Comparison of ENCODE assay signal across 12 mouse cellular contexts in the genomic region with DNA sequence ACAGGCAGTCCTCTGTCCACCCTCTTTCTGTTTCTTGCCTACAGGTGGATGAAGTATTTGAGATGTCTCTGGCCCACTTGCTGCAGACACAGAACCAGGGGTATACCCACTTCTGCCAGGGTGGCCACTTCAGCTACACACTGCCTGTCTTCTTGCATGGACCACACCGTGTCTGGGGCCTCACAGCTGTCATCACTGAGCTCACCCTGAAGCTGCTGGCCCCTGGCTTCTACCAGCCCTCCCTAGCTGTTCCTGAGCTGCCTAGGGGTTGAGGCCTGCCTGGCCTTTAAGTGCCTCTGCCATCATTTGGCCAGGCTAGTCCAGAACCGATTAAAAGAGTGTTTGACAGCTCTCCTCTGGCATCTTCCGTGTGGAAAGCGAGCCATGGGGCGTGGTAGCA. TPM values are rescaled to one million over a fixed set of nuclear protein-coding genes. Genes with fewer than 3 reads are reported as not detected.
DNase-seq lines count a peak whose midpoint lies in the region; ATAC-seq and TF ChIP-seq lines count a peak whose summit lies in the region.
"Had no signal": no experiment of that assay in that cellular context is flagged by ENCODE, and none has a peak within 500 bp of the region (broad histone marks: within the 10 kb centered on the region; RNA-seq: fewer than 3 reads in every experiment).

No protein-coding gene starts in this region.

- whole genome bisulfite sequencing in hindbrain, embryonic 12.5 days, result 87% methylated on average over 5 of the region's 5 CpGs
- WGBS in hindbrain, postnatal 0 days, result 88% methylated on average over 5 of the region's 5 CpGs
- 92% methylated on average over 5 of the region's 5 CpGs for WGBS in hindbrain, embryonic 14.5 days
- 94% methylated on average over 5 of the region's 5 CpGs for WGBS in midbrain, embryonic 16.5 days

- H3K9me3 ChIP-seq in hindbrain, embryonic 12.5 days (replicated peaks), result no peaks in the 10 kb centered on the region
- no peaks in the 10 kb centered on the region for H3K9me3 ChIP-seq in hindbrain, postnatal 0 days (ENCODE audit: low read length)
- no peaks in the 10 kb centered on the region for H3K9me3 ChIP-seq in hindbrain, embryonic 14.5 days (ENCODE audit: control insufficient read depth, low read length)
- no peaks in the 10 kb centered on the region for H3K9me3 ChIP-seq in midbrain, embryonic 16.5 days (replicated peaks; ENCODE audit: control insufficient read depth, low read length, poor library complexity, severe bottlenecking)

- no peak overlapping the region for H3K27ac ChIP-seq in hindbrain, embryonic 12.5 days
- no peak overlapping the region for H3K27ac ChIP-seq in hindbrain, postnatal 0 days
- no peak overlapping the region for H3K27ac ChIP-seq in hindbrain, embryonic 14.5 days
- H3K27ac ChIP-seq in midbrain, embryonic 16.5 days (ENCODE audit: low read length), result no peak overlapping the region

- peaks cover 15% of the 10 kb centered on the region for H3K36me3 ChIP-seq in hindbrain, embryonic 12.5 days
- peaks cover 10% of the 10 kb centered on the region; the same call in 1 of the 2 replicates for H3K36me3 ChIP-seq in hindbrain, postnatal 0 days (ENCODE audit: insufficient read depth, low read length)
- H3K36me3 ChIP-seq in hindbrain, embryonic 14.5 days (replicated peaks; ENCODE audit: control insufficient read depth, insufficient read depth), result peaks cover 15% of the 10 kb centered on the region
- H3K36me3 ChIP-seq in midbrain, embryonic 16.5 days (ENCODE audit: control insufficient read depth, insufficient read depth, low read length), result peaks cover 4% of the 10 kb centered on the region; the same call in 1 of the 2 replicates

- peak overlapping the region; percentile 87; the same call in 1 of the 2 replicates for H3K9ac ChIP-seq in hindbrain, embryonic 12.5 days
- no peak overlapping the region for H3K9ac ChIP-seq in hindbrain, postnatal 0 days (replicated peaks; ENCODE audit: low read length)
- peak overlapping the region; percentile 83 for H3K9ac ChIP-seq in hindbrain, embryonic 14.5 days
- peak overlapping the region; percentile 93; the same call in 1 of the 2 replicates for H3K9ac ChIP-seq in midbrain, embryonic 16.5 days (ENCODE audit: low read depth, low read length)

- no peak for TF ChIP-seq CTCF in hindbrain, postnatal 0 days (IDR thresholded peaks at IDR 0.05; ENCODE audit: low read depth)

- peaks cover 8% of the 10 kb centered on the region for H3K4me1 ChIP-seq in hindbrain, embryonic 12.5 days
- H3K4me1 ChIP-seq in hindbrain, postnatal 0 days (ENCODE audit: insufficient read depth, low read length), result peaks cover 12% of the 10 kb centered on the region; the same call in 1 of the 2 replicates
- H3K4me1 ChIP-seq in hindbrain, embryonic 14.5 days (replicated peaks; ENCODE audit: control insufficient read depth, insufficient read depth, low read length), result peaks cover 6% of the 10 kb centered on the region
- H3K4me1 ChIP-seq in midbrain, embryonic 16.5 days (ENCODE audit: control insufficient read depth, insufficient read depth, low read length), result peaks cover 16% of the 10 kb centered on the region

- no peak overlapping the region for H3K4me3 ChIP-seq in hindbrain, embryonic 12.5 days
- no peak overlapping the region for H3K4me3 ChIP-seq in hindbrain, postnatal 0 days (ENCODE audit: low read length)
- no peak overlapping the region for H3K4me3 ChIP-seq in hindbrain, embryonic 14.5 days (replicated peaks; ENCODE audit: low read length)
- no peak overlapping the region for H3K4me3 ChIP-seq in midbrain, embryonic 16.5 days (ENCODE audit: low read depth, low read length)

- no peak for DNase-seq in hindbrain, postnatal 0 days (ENCODE audit: low spot score)
- peak; percentile 24 for DNase-seq in adipocyte (ENCODE audit: low spot score)
- no peak for DNase-seq in hindbrain, embryonic 14.5 days (ENCODE audit: low spot score)
- DNase-seq in layer of hippocampus, adult 18-20 months (ENCODE audit: low spot score in 2 of 2), result no peak
- no peak for DNase-seq in kidney, postnatal 36 days
- DNase-seq: adrenal gland, adult 8-10 months; cerebellum, postnatal 36 days; kidney, postnatal 4 days had no signal

- H3K4me2 ChIP-seq in hindbrain, embryonic 12.5 days (replicated peaks), result peak overlapping the region; percentile 91; the same call in 1 of the 2 replicates
- H3K4me2 ChIP-seq in hindbrain, postnatal 0 days (ENCODE audit: low read depth, low read length), result no peak overlapping the region
- H3K4me2 ChIP-seq in hindbrain, embryonic 14.5 days (replicated peaks), result peak overlapping the region; percentile 72
- H3K4me2 ChIP-seq in midbrain, embryonic 16.5 days (ENCODE audit: low read length), result peak overlapping the region; percentile 91

- peaks cover 3% of the 10 kb centered on the region; the same call in 1 of the 2 replicates for H3K27me3 ChIP-seq in hindbrain, embryonic 12.5 days
- no peaks in the 10 kb centered on the region for H3K27me3 ChIP-seq in hindbrain, postnatal 0 days (ENCODE audit: insufficient read depth, low read length)
- no peaks in the 10 kb centered on the region for H3K27me3 ChIP-seq in hindbrain, embryonic 14.5 days (ENCODE audit: control insufficient read depth, insufficient read depth, low read length)
- H3K27me3 ChIP-seq in midbrain, embryonic 16.5 days (ENCODE audit: control insufficient read depth, insufficient read depth, low read depth, low read length), result no peaks in the 10 kb centered on the region

- no peak for ATAC-seq in hindbrain, embryonic 12.5 days (ENCODE audit: low FRiP score)
- ATAC-seq in hindbrain, postnatal 0 days, result no peak
- no peak for ATAC-seq in hindbrain, embryonic 14.5 days (ENCODE audit: low FRiP score)
- ATAC-seq in midbrain, embryonic 16.5 days, result no peak
- no peak for ATAC-seq in erythroid progenitor cell, adult 5-6 weeks (replicated peaks; ENCODE audit: low FRiP score, poor library complexity, severe bottlenecking)
- ATAC-seq: lung, postnatal 0 days had no signal

RNA-seq across cellular contexts. Expression of a gene that starts 1.3 kb away (rescaled TPM):
- polyA plus RNA-seq in hindbrain, embryonic 12.5 days (2016; fragmentation: Nextera tagmentation; extraction: Ambion mirVana), result 3.2 and 4.2 TPM in 2 replicates
- total RNA-seq in hindbrain, postnatal 0 days (2014; rRNA removed), result 2.5 and 3.5 TPM in 2 replicates
- 2.1 and 2.2 TPM in 2 replicates for polyA plus RNA-seq in hindbrain, postnatal 0 days (2015; fragmentation: Nextera tagmentation; extraction: Ambion mirVana)
- 2.7 and 3.4 TPM in 2 replicates for polyA plus RNA-seq in hindbrain, embryonic 14.5 days (2014; fragmentation: Nextera tagmentation; extraction: Ambion mirVana)
- polyA plus RNA-seq in midbrain, embryonic 16.5 days (2015; fragmentation: Nextera tagmentation; extraction: Ambion mirVana), result 6.4 and 6.6 TPM in 2 replicates
- total RNA-seq in layer of hippocampus, adult 18-20 months (2021), result 1 to 10 TPM in 1 of 2 experiments, under 1 TPM in 1; 0.97 to 1.3 TPM
- not detected in 2 replicates for total RNA-seq in erythroid progenitor cell, adult 5-6 weeks (2015; ENCODE audit: low replicate concordance)
- 0.90 TPM in 1 of 2 replicates, not detected in the other for total RNA-seq in erythroid progenitor cell, adult 5-6 weeks (2017; ENCODE audit: low replicate concordance)

RNA-seq across cellular contexts. Expression of a gene that starts 1.4 kb away (rescaled TPM):
- 4.4 and 5.8 TPM in 2 replicates for polyA plus RNA-seq in hindbrain, embryonic 12.5 days (2016; fragmentation: Nextera tagmentation; extraction: Ambion mirVana)
- 3.7 and 3.9 TPM in 2 replicates for total RNA-seq in hindbrain, postnatal 0 days (2014; rRNA removed)
- 3.5 and 3.7 TPM in 2 replicates for polyA plus RNA-seq in hindbrain, postnatal 0 days (2015; fragmentation: Nextera tagmentation; extraction: Ambion mirVana)
- polyA plus RNA-seq in hindbrain, embryonic 14.5 days (2014; fragmentation: Nextera tagmentation; extraction: Ambion mirVana), result 4.1 and 5.0 TPM in 2 replicates
- polyA plus RNA-seq in midbrain, embryonic 16.5 days (2015; fragmentation: Nextera tagmentation; extraction: Ambion mirVana), result 8.1 and 9.2 TPM in 2 replicates
- 1 to 10 TPM; 2.9 to 3.2 TPM for total RNA-seq in layer of hippocampus, adult 18-20 months (2021)
- total RNA-seq in erythroid progenitor cell, adult 5-6 weeks (2015; ENCODE audit: low replicate concordance), result 0.42 TPM in 1 of 2 replicates, not detected in the other
- total RNA-seq in erythroid progenitor cell, adult 5-6 weeks (2017; ENCODE audit: low replicate concordance), result 3.0 TPM in 1 of 2 replicates, not detected in the other

RNA-seq across cellular contexts. Expression of a gene that starts 1.4 kb away (rescaled TPM):
- polyA plus RNA-seq in hindbrain, embryonic 12.5 days (2016; fragmentation: Nextera tagmentation; extraction: Ambion mirVana), result 18.7 and 18.9 TPM in 2 replicates
- total RNA-seq in hindbrain, postnatal 0 days (2014; rRNA removed), result 23.5 and 29.1 TPM in 2 replicates
- polyA plus RNA-seq in hindbrain, postnatal 0 days (2015; fragmentation: Nextera tagmentation; extraction: Ambion mirVana), result 25.9 and 26.0 TPM in 2 replicates
- 23.5 TPM in 2 replicates for polyA plus RNA-seq in hindbrain, embryonic 14.5 days (2014; fragmentation: Nextera tagmentation; extraction: Ambion mirVana)
- 24.5 and 28.8 TPM in 2 replicates for polyA plus RNA-seq in midbrain, embryonic 16.5 days (2015; fragmentation: Nextera tagmentation; extraction: Ambion mirVana)
- 10 to 100 TPM in 1 of 2 experiments, 1 to 10 TPM in 1; 9.5 to 10.1 TPM for total RNA-seq in layer of hippocampus, adult 18-20 months (2021)
- total RNA-seq in erythroid progenitor cell, adult 5-6 weeks (2015; ENCODE audit: low replicate concordance), result not detected in 2 replicates
- total RNA-seq in erythroid progenitor cell, adult 5-6 weeks (2017; ENCODE audit: low replicate concordance), result 1.4 TPM in 1 of 2 replicates, not detected in the other

RNA-seq across cellular contexts. Expression of a gene that starts 9.2 kb away (rescaled TPM):
- 0.35 and 0.47 TPM in 2 replicates for polyA plus RNA-seq in hindbrain, embryonic 12.5 days (2016; fragmentation: Nextera tagmentation; extraction: Ambion mirVana)
- not detected in 2 replicates for total RNA-seq in hindbrain, postnatal 0 days (2014; rRNA removed)
- polyA plus RNA-seq in hindbrain, postnatal 0 days (2015; fragmentation: Nextera tagmentation; extraction: Ambion mirVana), result 0.36 and 0.39 TPM in 2 replicates
- polyA plus RNA-seq in hindbrain, embryonic 14.5 days (2014; fragmentation: Nextera tagmentation; extraction: Ambion mirVana), result 0.46 TPM in 2 replicates
- polyA plus RNA-seq in midbrain, embryonic 16.5 days (2015; fragmentation: Nextera tagmentation; extraction: Ambion mirVana), result not detected in 2 replicates
- not detected for total RNA-seq in layer of hippocampus, adult 18-20 months (2021)
- not detected in 2 replicates for total RNA-seq in erythroid progenitor cell, adult 5-6 weeks (2015; ENCODE audit: low replicate concordance)
- not detected in 2 replicates for total RNA-seq in erythroid progenitor cell, adult 5-6 weeks (2017; ENCODE audit: low replicate concordance)
- total RNA-seq: adrenal gland, adult 8-10 months had no signal
- polyA plus RNA-seq: lung, postnatal 0 days had no signal

RNA-seq across cellular contexts. Expression of a gene that starts 10.9 kb away (rescaled TPM):
- 187 and 188 TPM in 2 replicates for polyA plus RNA-seq in hindbrain, embryonic 12.5 days (2016; fragmentation: Nextera tagmentation; extraction: Ambion mirVana)
- 160 and 203 TPM in 2 replicates for total RNA-seq in hindbrain, postnatal 0 days (2014; rRNA removed)
- 285 and 291 TPM in 2 replicates for polyA plus RNA-seq in hindbrain, postnatal 0 days (2015; fragmentation: Nextera tagmentation; extraction: Ambion mirVana)
- 242 and 259 TPM in 2 replicates for polyA plus RNA-seq in hindbrain, embryonic 14.5 days (2014; fragmentation: Nextera tagmentation; extraction: Ambion mirVana)
- 234 and 247 TPM in 2 replicates for polyA plus RNA-seq in midbrain, embryonic 16.5 days (2015; fragmentation: Nextera tagmentation; extraction: Ambion mirVana)
- total RNA-seq in layer of hippocampus, adult 18-20 months (2021), result 100 to 1,000 TPM; 257 TPM
- total RNA-seq in erythroid progenitor cell, adult 5-6 weeks (2015; ENCODE audit: low replicate concordance), result 77.1 and 96.6 TPM in 2 replicates
- total RNA-seq in erythroid progenitor cell, adult 5-6 weeks (2017; ENCODE audit: low replicate concordance), result 161 and 207 TPM in 2 replicates
